ENCODE assay signal across 8 mouse cellular contexts in the genomic region with DNA sequence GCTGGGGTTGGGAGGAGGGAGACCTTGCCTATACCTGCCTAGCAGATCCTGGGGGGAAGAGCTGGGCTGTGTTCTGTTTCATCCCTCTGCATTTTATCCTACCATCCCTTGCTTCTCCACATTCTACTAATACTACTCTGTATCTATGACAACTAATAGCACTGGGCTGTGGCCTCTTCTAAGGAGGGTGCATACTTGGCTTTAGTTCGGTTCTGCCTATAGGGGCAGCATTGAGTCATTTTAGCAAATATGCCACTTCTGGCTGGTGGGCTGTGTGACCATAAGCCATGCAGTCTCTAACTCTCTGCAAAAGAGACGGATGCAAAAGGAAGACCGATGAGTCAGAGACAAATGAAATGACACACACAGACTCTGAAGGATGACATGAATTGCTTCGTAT.
DNase-seq lines count a peak whose midpoint lies in the region; ATAC-seq and TF ChIP-seq lines count a peak whose summit lies in the region.
"Not testable (repeated sequence)": the region's sequence is repeated elsewhere in the genome, so short reads cannot be mapped to it uniquely, and the experiment has no call there.

No protein-coding gene starts in this region.

- H3K4me3 ChIP-seq in MEL (ENCODE audit: control insufficient read depth in 1 of 2, insufficient read depth in 1 of 2, low read depth in 2 of 2, low read length in 2 of 2); forebrain, embryonic 13.5 days; heart, postnatal 0 days (ENCODE audit: low read depth, low read length); kidney, embryonic 16.5 days (ENCODE audit: low read length); limb, embryonic 13.5 days; thymus, adult 2 months (ENCODE audit: control insufficient read depth, insufficient read depth, low read length): not testable (repeated sequence)

- TF ChIP-seq EP300 in MEL (IDR thresholded peaks at IDR 0.05; ENCODE audit: low read depth in 1 of 2, low read length in 2 of 2); heart, postnatal 0 days (IDR thresholded peaks at IDR 0.05; ENCODE audit: low read depth): not testable (repeated sequence)

- 0 out of 2 replicates have a peak, but pooled peaks have one; percentile 21 for ATAC-seq in forebrain, embryonic 13.5 days
- ATAC-seq in heart, postnatal 0 days (ENCODE audit: insufficient read depth, low read depth) = 0 out of 2 replicates have a peak, but pooled peaks have one; percentile 30
- ATAC-seq in kidney, embryonic 16.5 days (ENCODE audit: low FRiP score, low TSS enrichment) = peak; percentile 42; the same call in 1 of the 2 replicates
- peak; percentile 34; the same call in 1 of the 2 replicates for ATAC-seq in limb, embryonic 13.5 days (ENCODE audit: low FRiP score, low read depth)

- peak; percentile 17 to 56 (median 40); a peak in 4 of 6 replicates for TF ChIP-seq CTCF in MEL (IDR thresholded peaks at IDR 0.05 in 2 of 3, conservative IDR thresholded peaks at IDR 0.05 in 1 of 3; ENCODE audit: control insufficient read depth in 1 of 3, insufficient read depth in 1 of 3, low read depth in 2 of 3, low read length in 3 of 3, poor library complexity in 1 of 3, severe bottlenecking in 1 of 3)
- TF ChIP-seq CTCF in heart, postnatal 0 days (IDR thresholded peaks at IDR 0.05; ENCODE audit: low read depth) = peak; percentile 50
- not testable (repeated sequence) for TF ChIP-seq CTCF in thymus, adult 2 months (IDR thresholded peaks at IDR 0.05; ENCODE audit: borderline replicate concordance, control insufficient read depth, extremely low read depth, insufficient read depth, low read length, poor library complexity)

- DNase-seq in MEL (ENCODE audit: low read depth, low spot score) = peak; percentile 54
- DNase-seq in cerebellum, postnatal 10 days = peak; percentile 60 to 73
- DNase-seq in heart, postnatal 0 days (ENCODE audit: low spot score) = not testable (repeated sequence)
- peak; percentile 68 for DNase-seq in mesoderm, embryonic 11.5 days (ENCODE audit: low read depth, low spot score)
- peak; percentile 25 for DNase-seq in thymus, adult 2 months

- not testable (repeated sequence) for H3K4me1 ChIP-seq in MEL (ENCODE audit: control insufficient read depth in 1 of 2, insufficient read depth in 2 of 2, low read length in 2 of 2); heart, postnatal 0 days (ENCODE audit: control insufficient read depth, insufficient read depth); thymus, adult 2 months (replicated peaks; ENCODE audit: control insufficient read depth, insufficient read depth, low read length)
- peaks cover 12% of the 10 kb centered on the region for H3K4me1 ChIP-seq in forebrain, embryonic 13.5 days
- H3K4me1 ChIP-seq in kidney, embryonic 16.5 days (ENCODE audit: insufficient read depth, low read length) = peaks cover 25% of the 10 kb centered on the region
- H3K4me1 ChIP-seq in limb, embryonic 13.5 days = peaks cover 36% of the 10 kb centered on the region

- not testable (repeated sequence) for H3K79me2 ChIP-seq in MEL (ENCODE audit: control insufficient read depth, insufficient read depth, low read length, poor library complexity)

- H3K4me2 ChIP-seq in forebrain, embryonic 13.5 days; heart, postnatal 0 days (ENCODE audit: low read depth, low read length); kidney, embryonic 16.5 days (replicated peaks; ENCODE audit: low read depth, low read length): not testable (repeated sequence)
- peak overlapping the region; percentile 25; the same call in 1 of the 2 replicates for H3K4me2 ChIP-seq in limb, embryonic 13.5 days (replicated peaks)

- TF ChIP-seq RAD21 in MEL (IDR thresholded peaks at IDR 0.05; ENCODE audit: low read depth, low read length) = peak; percentile 11

- 20% methylated on average over 4 of the region's 4 CpGs for WGBS in forebrain, embryonic 13.5 days
- WGBS in heart, postnatal 0 days = 21% methylated on average over 4 of the region's 4 CpGs
- WGBS in kidney, embryonic 16.5 days = 26% methylated on average over 4 of the region's 4 CpGs
- 15% methylated on average over 4 of the region's 4 CpGs for WGBS in limb, embryonic 13.5 days
- 33% methylated on average over 4 of the region's 4 CpGs for WGBS in thymus, adult 2 months

- not testable (repeated sequence) for H3K27ac ChIP-seq in MEL (ENCODE audit: control insufficient read depth, low read depth, low read length); forebrain, embryonic 13.5 days; heart, postnatal 0 days (ENCODE audit: low read depth); kidney, embryonic 16.5 days (ENCODE audit: low read length); thymus, adult 2 months (ENCODE audit: control insufficient read depth, insufficient read depth, low read length)
- H3K27ac ChIP-seq in limb, embryonic 13.5 days = 0 out of 2 replicates have a peak overlapping the region, but pooled peaks have one; percentile 16

- not testable (repeated sequence) for H3K36me3 ChIP-seq in MEL (ENCODE audit: control insufficient read depth in 1 of 2, insufficient read depth in 2 of 2, low read length in 2 of 2); forebrain, embryonic 13.5 days (ENCODE audit: poor library complexity, severe bottlenecking); heart, postnatal 0 days (replicated peaks; ENCODE audit: control insufficient read depth, insufficient read depth, low read length); kidney, embryonic 16.5 days (ENCODE audit: insufficient read depth, low read length); limb, embryonic 13.5 days; thymus, adult 2 months (ENCODE audit: control insufficient read depth, insufficient read depth, low read length)

- not testable (repeated sequence) for H3K9ac ChIP-seq in MEL (ENCODE audit: control insufficient read depth, low read depth, low read length, poor library complexity, severe bottlenecking); forebrain, embryonic 13.5 days; heart, postnatal 0 days (replicated peaks; ENCODE audit: low read depth, low read length); kidney, embryonic 16.5 days (replicated peaks; ENCODE audit: low read length); limb, embryonic 13.5 days

- not testable (repeated sequence) for H3K9me3 ChIP-seq in MEL (replicated peaks; ENCODE audit: insufficient read depth, low read length); forebrain, embryonic 13.5 days (replicated peaks); heart, postnatal 0 days (replicated peaks; ENCODE audit: control insufficient read depth, low read length); kidney, embryonic 16.5 days (ENCODE audit: low read length); limb, embryonic 13.5 days

- not testable (repeated sequence) for TF ChIP-seq POLR2A in MEL (IDR thresholded peaks at IDR 0.05; ENCODE audit: control insufficient read depth in 1 of 2, insufficient read depth in 1 of 2, low read depth in 1 of 2, low read length in 2 of 2, poor library complexity in 1 of 2); thymus, adult 2 months (IDR thresholded peaks at IDR 0.05; ENCODE audit: control insufficient read depth, extremely low read depth, insufficient read depth, low read length, poor library complexity)

- H3K27me3 ChIP-seq in MEL (ENCODE audit: control insufficient read depth in 1 of 2, insufficient read depth in 2 of 2, low read length in 2 of 2); kidney, embryonic 16.5 days (ENCODE audit: insufficient read depth, low read length); limb, embryonic 13.5 days; thymus, adult 2 months (ENCODE audit: control insufficient read depth, insufficient read depth, low read length): not testable (repeated sequence)
- H3K27me3 ChIP-seq in forebrain, embryonic 13.5 days = peaks cover 36% of the 10 kb centered on the region
- peaks cover 15% of the 10 kb centered on the region; the same call in 1 of the 2 replicates for H3K27me3 ChIP-seq in heart, postnatal 0 days (ENCODE audit: control insufficient read depth, insufficient read depth, low read length)
